Mouse (Mus musculus): ENCODE data around the gene Fhit. TPM values are rescaled to one million over a fixed set of nuclear protein-coding genes. Genes with fewer than 3 reads are reported as not detected.

Gene Fhit
- polyA plus RNA-seq, 1 experiment from 2014 or later = 13.3 TPM

DNA sequence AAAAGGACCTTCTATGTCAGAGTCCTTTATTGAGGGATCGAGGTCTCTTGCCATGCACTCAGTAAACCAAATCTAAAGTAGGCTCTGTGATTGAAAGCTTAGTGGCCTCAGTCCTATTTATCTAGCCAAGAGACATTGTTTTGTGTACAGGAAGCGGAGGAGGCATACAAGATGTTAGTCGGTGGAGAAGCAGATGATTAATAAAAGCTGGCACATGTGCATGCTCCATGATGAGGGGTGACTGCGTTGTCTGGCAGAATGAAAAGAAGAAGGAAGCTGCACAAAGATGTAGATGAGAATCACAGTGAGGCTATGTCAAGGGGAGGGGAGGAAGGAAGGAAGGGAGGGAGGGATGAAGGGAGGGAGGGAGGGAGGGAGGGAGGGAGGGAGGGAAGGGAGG is 481.8 kb downstream of the Fhit start:
- no peaks in the 10 kb centered on the region for H3K4me1 ChIP-seq (replicated peaks; ENCODE audit: insufficient read depth, low read length)
- H3K4me3 ChIP-seq (replicated peaks; ENCODE audit: low read depth, low read length) = no peak overlapping the region
- no peak for TF ChIP-seq CTCF (IDR thresholded peaks at IDR 0.05; ENCODE audit: low read depth)
- H3K27me3 ChIP-seq (ENCODE audit: insufficient read depth, low read length) = no peaks in the 10 kb centered on the region
- ATAC-seq (replicated peaks; ENCODE audit: low FRiP score, low read depth) = no peak
- no peak overlapping the region for H3K4me2 ChIP-seq (ENCODE audit: low read length)
- no peak overlapping the region for H3K9ac ChIP-seq (ENCODE audit: low read depth, low read length)
- WGBS = 60% methylated on average over 4 of the region's 4 CpGs
- DNase-seq (ENCODE audit: low spot score) = no peak
- H3K27ac ChIP-seq = no peak overlapping the region
- H3K36me3 ChIP-seq (ENCODE audit: insufficient read depth, low read length) = no peaks in the 10 kb centered on the region
- no peaks in the 10 kb centered on the region for H3K9me3 ChIP-seq (replicated peaks; ENCODE audit: low read length)

DNA sequence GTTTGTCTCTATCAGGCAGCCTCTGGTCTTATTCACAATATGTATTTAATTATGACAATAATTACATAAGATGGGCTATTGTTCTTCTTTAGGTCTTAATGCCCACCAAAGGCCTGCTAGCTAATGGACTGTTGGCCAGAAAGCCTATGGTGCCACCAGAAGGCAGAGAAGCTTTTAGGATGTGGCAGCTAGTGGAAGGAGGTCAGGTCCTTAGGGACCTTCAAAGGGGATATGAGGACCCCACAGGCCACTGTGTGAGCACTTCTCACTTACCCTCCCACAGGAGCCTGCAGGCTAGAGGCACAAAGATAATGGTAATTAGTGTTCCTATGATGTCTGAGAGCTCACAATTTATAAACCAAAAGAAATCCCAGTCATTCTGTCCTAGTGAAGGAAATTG is 482.2 kb downstream of the Fhit start:
- no peaks in the 10 kb centered on the region for H3K36me3 ChIP-seq (ENCODE audit: insufficient read depth, low read length)
- no peak overlapping the region for H3K9ac ChIP-seq (ENCODE audit: low read depth, low read length)
- no peaks in the 10 kb centered on the region for H3K4me1 ChIP-seq (replicated peaks; ENCODE audit: insufficient read depth, low read length)
- no peak overlapping the region for H3K27ac ChIP-seq
- ATAC-seq (replicated peaks; ENCODE audit: low FRiP score, low read depth) (no peak), DNase-seq (ENCODE audit: low spot score) (no peak)
- TF ChIP-seq CTCF (IDR thresholded peaks at IDR 0.05; ENCODE audit: low read depth) = no peak
- no peaks in the 10 kb centered on the region for H3K9me3 ChIP-seq (replicated peaks; ENCODE audit: low read length)
- H3K4me2 ChIP-seq (ENCODE audit: low read length) = no peak overlapping the region
- H3K27me3 ChIP-seq (ENCODE audit: insufficient read depth, low read length) = no peaks in the 10 kb centered on the region
- H3K4me3 ChIP-seq (replicated peaks; ENCODE audit: low read depth, low read length) = no peak overlapping the region

DNA sequence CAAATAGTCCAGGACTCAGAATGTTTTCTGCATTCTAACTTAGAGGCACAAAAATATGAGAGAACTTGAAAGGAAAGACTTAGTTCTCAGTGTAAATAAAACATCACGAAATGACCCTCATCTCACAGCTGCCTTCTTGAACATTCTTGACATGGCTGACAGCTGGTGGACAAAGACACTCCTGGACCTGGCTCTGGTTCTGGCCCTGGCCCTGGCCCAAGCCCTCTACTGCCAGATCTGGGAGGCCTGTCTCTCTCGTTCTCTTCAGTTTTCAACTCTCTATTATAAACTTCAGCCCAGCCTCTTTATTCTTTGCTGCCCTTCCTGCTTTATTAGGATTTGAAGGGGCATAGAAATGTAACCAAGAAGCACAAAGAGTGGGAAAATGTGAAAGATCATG is 484.2 kb downstream of the Fhit start:
- H3K4me3 ChIP-seq (replicated peaks; ENCODE audit: low read depth, low read length) = no peak overlapping the region
- TF ChIP-seq CTCF (IDR thresholded peaks at IDR 0.05; ENCODE audit: low read depth) = no peak
- no peak overlapping the region for H3K4me2 ChIP-seq (ENCODE audit: low read length)
- DNase-seq (ENCODE audit: low spot score) (no peak), ATAC-seq (replicated peaks; ENCODE audit: low FRiP score, low read depth) (no peak)
- 54% methylated on average over 2 of the region's 2 CpGs for WGBS
- H3K9ac ChIP-seq (ENCODE audit: low read depth, low read length) = no peak overlapping the region
- H3K4me1 ChIP-seq (replicated peaks; ENCODE audit: insufficient read depth, low read length) = no peaks in the 10 kb centered on the region
- no peaks in the 10 kb centered on the region for H3K36me3 ChIP-seq (ENCODE audit: insufficient read depth, low read length)
- no peak overlapping the region for H3K27ac ChIP-seq
- H3K9me3 ChIP-seq (replicated peaks; ENCODE audit: low read length) = no peaks in the 10 kb centered on the region
- no peaks in the 10 kb centered on the region for H3K27me3 ChIP-seq (ENCODE audit: insufficient read depth, low read length)

DNA sequence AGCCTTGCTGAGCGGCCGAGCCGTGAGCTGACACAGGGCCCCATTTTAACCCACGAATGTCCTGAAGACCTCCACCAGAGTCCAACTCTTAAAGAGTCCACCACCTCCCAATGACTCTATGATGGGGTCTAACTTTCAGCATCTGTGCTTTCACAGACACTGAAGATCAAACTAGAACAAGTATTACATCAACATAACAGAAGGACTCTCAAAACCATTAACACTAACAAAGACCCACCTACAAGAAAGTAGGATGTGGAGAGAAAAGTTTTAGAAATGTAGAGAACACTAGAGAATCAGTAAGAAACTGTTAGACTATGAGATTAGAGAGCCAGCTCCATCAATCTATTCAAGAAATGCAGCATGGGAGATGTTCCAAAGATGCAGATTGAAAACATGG is 501.6 kb downstream of the Fhit start:
- ATAC-seq (replicated peaks; ENCODE audit: low FRiP score, low read depth) (no peak), DNase-seq (ENCODE audit: low spot score) (no peak)
- H3K4me1 ChIP-seq (replicated peaks; ENCODE audit: insufficient read depth, low read length) = no peaks in the 10 kb centered on the region
- TF ChIP-seq CTCF (IDR thresholded peaks at IDR 0.05; ENCODE audit: low read depth) = no peak
- H3K27me3 ChIP-seq (ENCODE audit: insufficient read depth, low read length) = no peaks in the 10 kb centered on the region
- H3K4me2 ChIP-seq (ENCODE audit: low read length) = no peak overlapping the region
- no peaks in the 10 kb centered on the region for H3K9me3 ChIP-seq (replicated peaks; ENCODE audit: low read length)
- no peak overlapping the region for H3K9ac ChIP-seq (ENCODE audit: low read depth, low read length)
- H3K4me3 ChIP-seq (replicated peaks; ENCODE audit: low read depth, low read length) = no peak overlapping the region
- H3K27ac ChIP-seq = no peak overlapping the region
- 91% methylated on average over 4 of the region's 4 CpGs for WGBS
- H3K36me3 ChIP-seq (ENCODE audit: insufficient read depth, low read length) = no peaks in the 10 kb centered on the region

DNA sequence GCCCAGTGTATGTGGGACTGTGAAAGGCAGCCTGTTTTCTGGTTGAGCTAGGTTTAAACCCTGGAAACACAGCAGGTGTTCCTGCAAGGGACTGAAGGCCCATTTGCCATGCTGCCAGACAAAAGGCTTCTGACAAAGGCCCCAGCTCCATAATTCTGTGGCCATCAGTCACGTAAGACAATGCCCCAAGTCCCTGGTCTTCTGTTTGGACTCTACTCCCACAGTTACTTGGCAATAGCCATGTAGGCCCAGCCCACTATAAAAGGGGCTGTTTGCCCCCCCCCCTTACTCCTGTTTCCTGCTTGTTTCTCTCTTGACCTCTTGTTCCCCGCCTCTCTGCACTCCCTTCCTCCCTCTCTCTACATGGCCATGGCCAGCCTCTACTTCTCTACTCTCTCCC is 502.5 kb downstream of the Fhit start:
- no peak for TF ChIP-seq CTCF (IDR thresholded peaks at IDR 0.05; ENCODE audit: low read depth)
- no peak for DNase-seq (ENCODE audit: low spot score)
- ATAC-seq (replicated peaks; ENCODE audit: low FRiP score, low read depth) = no peak
- no peak overlapping the region for H3K9ac ChIP-seq (ENCODE audit: low read depth, low read length)
- 75% methylated on average over 2 of the region's 2 CpGs for WGBS
- no peak overlapping the region for H3K4me2 ChIP-seq (ENCODE audit: low read length)
- no peaks in the 10 kb centered on the region for H3K27me3 ChIP-seq (ENCODE audit: insufficient read depth, low read length)
- no peak overlapping the region for H3K27ac ChIP-seq
- H3K4me3 ChIP-seq (replicated peaks; ENCODE audit: low read depth, low read length) = no peak overlapping the region
- H3K9me3 ChIP-seq (replicated peaks; ENCODE audit: low read length) = no peaks in the 10 kb centered on the region
- H3K4me1 ChIP-seq (replicated peaks; ENCODE audit: insufficient read depth, low read length) = no peaks in the 10 kb centered on the region
- H3K36me3 ChIP-seq (ENCODE audit: insufficient read depth, low read length) = no peaks in the 10 kb centered on the region

DNA sequence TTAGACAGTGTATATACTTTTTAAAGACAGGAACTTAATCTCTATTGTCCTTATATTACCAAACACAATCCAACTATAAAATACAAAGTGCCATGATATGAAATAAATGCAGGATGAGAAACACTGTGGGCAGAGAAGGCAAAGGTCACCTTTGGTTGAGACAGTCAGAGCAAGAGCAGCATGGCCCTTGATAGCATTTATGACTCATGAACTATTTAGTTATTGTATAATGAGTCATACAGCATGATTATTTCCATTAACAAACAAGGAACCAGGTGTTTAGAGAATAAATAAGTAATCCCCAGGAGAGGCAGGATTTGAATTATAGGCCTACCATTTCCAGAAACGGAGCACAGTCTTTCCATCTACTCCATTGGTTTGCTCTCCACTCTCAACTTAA is 503.6 kb downstream of the Fhit start:
- DNase-seq (ENCODE audit: low spot score) (no peak), ATAC-seq (replicated peaks; ENCODE audit: low FRiP score, low read depth) (no peak)
- no peak for TF ChIP-seq CTCF (IDR thresholded peaks at IDR 0.05; ENCODE audit: low read depth)
- Histone ChIP-seq H3K36me3 (ENCODE audit: insufficient read depth, low read length) (no peaks in the 10 kb centered on the region), H3K27ac (no peak overlapping the region), H3K9ac (ENCODE audit: low read depth, low read length) (no peak overlapping the region), H3K9me3 (replicated peaks; ENCODE audit: low read length) (no peaks in the 10 kb centered on the region), H3K4me2 (ENCODE audit: low read length) (no peak overlapping the region), H3K4me3 (replicated peaks; ENCODE audit: low read depth, low read length) (no peak overlapping the region), H3K4me1 (replicated peaks; ENCODE audit: insufficient read depth, low read length) (no peaks in the 10 kb centered on the region), H3K27me3 (ENCODE audit: insufficient read depth, low read length) (no peaks in the 10 kb centered on the region)
- 83% methylated on average over 1 of the region's 1 CpGs for WGBS

DNA sequence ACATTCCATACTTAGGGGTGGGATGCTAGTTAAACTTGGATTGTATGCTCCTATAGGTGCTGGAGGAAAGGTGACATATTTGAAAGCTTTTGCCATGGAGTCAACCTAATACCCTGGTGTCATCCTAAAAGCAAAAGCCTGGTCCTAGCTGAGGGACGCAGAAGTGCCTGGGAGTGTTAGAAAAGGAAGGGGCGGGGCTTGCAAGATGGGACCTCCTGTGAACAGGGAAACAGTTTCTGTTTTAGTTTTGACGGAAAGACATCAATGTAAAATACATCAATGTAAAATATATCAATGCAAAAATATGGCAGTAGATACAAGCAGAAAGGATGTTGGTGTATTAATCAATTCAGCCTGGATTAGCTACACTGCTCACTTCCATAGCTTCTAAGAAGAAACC is 504.5 kb downstream of the Fhit start:
- no peaks in the 10 kb centered on the region for H3K4me1 ChIP-seq (replicated peaks; ENCODE audit: insufficient read depth, low read length)
- 83% methylated on average over 3 of the region's 3 CpGs for WGBS
- no peak overlapping the region for H3K4me2 ChIP-seq (ENCODE audit: low read length)
- H3K27ac ChIP-seq = no peak overlapping the region
- DNase-seq (ENCODE audit: low spot score) = no peak
- H3K9me3 ChIP-seq (replicated peaks; ENCODE audit: low read length) = no peaks in the 10 kb centered on the region
- H3K27me3 ChIP-seq (ENCODE audit: insufficient read depth, low read length) = no peaks in the 10 kb centered on the region
- no peak overlapping the region for H3K4me3 ChIP-seq (replicated peaks; ENCODE audit: low read depth, low read length)
- no peak for TF ChIP-seq CTCF (IDR thresholded peaks at IDR 0.05; ENCODE audit: low read depth)
- H3K9ac ChIP-seq (ENCODE audit: low read depth, low read length) = no peak overlapping the region
- no peaks in the 10 kb centered on the region for H3K36me3 ChIP-seq (ENCODE audit: insufficient read depth, low read length)
- no peak for ATAC-seq (replicated peaks; ENCODE audit: low FRiP score, low read depth)
